Mouse (Mus musculus) embryonic facial prominence, embryonic 14.5 days (tissue): Measurements from ENCODE around the gene Gm8180. TPM values are rescaled to one million over a fixed set of nuclear protein-coding genes. Genes with fewer than 3 reads are reported as not detected.
"Not testable (repeated sequence)": the region's sequence is repeated elsewhere in the genome, so short reads cannot be mapped to it uniquely, and the experiment has no call there.

Experiments
- ATAC-seq: fragments of 200-750 bp; cut with Nextera tagmentation; 2 replicates; pipeline ENCODE4 v1.8.0; 2017; ENCODE audit warnings: low read depth, moderate number of reproducible peaks, moderate TSS enrichment
- DNase-seq: peaks from one replicate; pipeline ENCODE4 v3.0.0-alpha.2; 2015; ENCODE audit warnings: low spot score
- H3K27ac ChIP-seq: fragments of 300-500 bp; sonication (generic); replicated peaks from 2 replicates; pipeline ENCODE4 v1.5.1; 2014; ENCODE audit warnings: low read depth, mild to moderate bottlenecking, low read length, moderate library complexity
- H3K27me3 ChIP-seq: fragments of 300-500 bp; sonication (generic); replicated peaks from 2 replicates; pipeline ENCODE4 v1.6.1; 2014; ENCODE audit warnings: low read length; ENCODE audit not compliant: control insufficient read depth, insufficient read depth
- H3K36me3 ChIP-seq: fragments of 300-500 bp; sonication (generic); 2 replicates; pipeline ENCODE4 v1.6.1; 2014; ENCODE audit warnings: low read length, mixed read lengths; ENCODE audit not compliant: control insufficient read depth, insufficient read depth
- H3K4me1 ChIP-seq: fragments of 300-500 bp; sonication (generic); 2 replicates; pipeline ENCODE4 v1.6.1; 2014; ENCODE audit warnings: antibody characterized with exemption, low read length; ENCODE audit not compliant: control insufficient read depth, insufficient read depth
- H3K4me2 ChIP-seq: fragments of 300-500 bp; sonication (generic); 2 replicates; pipeline ENCODE4 v1.6.1; 2014; ENCODE audit warnings: low read depth, mild to moderate bottlenecking, low read length, moderate library complexity, mixed read lengths
- H3K4me3 ChIP-seq: fragments of 300-500 bp; sonication (generic); 2 replicates; pipeline ENCODE4 v1.5.1; 2014; ENCODE audit warnings: low read depth, mild to moderate bottlenecking, low read length
- H3K9ac ChIP-seq: fragments of 300-500 bp; sonication (generic); 2 replicates; pipeline ENCODE4 v1.6.1; 2014; ENCODE audit warnings: low read depth, mild to moderate bottlenecking, low read length, moderate library complexity, mixed read lengths
- H3K9me3 ChIP-seq: fragments of 300-500 bp; sonication (generic); 2 replicates; pipeline ENCODE4 v1.6.1; 2016; ENCODE audit warnings: low read length; ENCODE audit not compliant: control insufficient read depth
- WGBS: fragments of 180-500 bp; shearing (Covaris S2); extraction: QIAGEN DNeasy Blood & Tissue Kit; methylation state at CpG from one replicate; pipeline ENCODE4 v1.1.7; 2014; 5-methylcytosine and 5-hydroxymethylcytosine counted together
- polyA plus RNA-seq: library from polyadenylated mRNA; unstranded; fragments of >200 nt; fragmentation: Nextera tagmentation; extraction: Ambion mirVana; gene quantifications from 2 replicates; pipeline ENCODE4 v1.2.1, GENCODE M21; 2014

Gm8180 gene
- polyA plus RNA-seq, 1 experiment from 2014 or later: not detected

- Histone ChIP-seq H3K9me3 (no peaks in the 10 kb centered on the region), H3K27me3 (no peaks in the 10 kb centered on the region), H3K4me3 (peak overlapping the region; percentile 24), H3K36me3 (no peaks in the 10 kb centered on the region), H3K4me2 (peak overlapping the region; percentile 52), H3K4me1 (no peaks in the 10 kb centered on the region), H3K9ac (peak overlapping the region; percentile 46), H3K27ac (no peak overlapping the region)
- DNase-seq: no peak
- ATAC-seq: peak; percentile 63
- WGBS: 19% methylated on average over 14 of the region's 14 CpGs
These were observed 11.7 kb upstream of the Gm8180 start for GRCm38 (mm10) chr14:43796069-43796904.

GRCm38 (mm10) chr14:43793811-43794210 is 9.3 kb upstream of the Gm8180 start:
- H3K36me3 ChIP-seq, H3K4me2 ChIP-seq, H3K27me3 ChIP-seq, H3K27ac ChIP-seq, ATAC-seq, DNase-seq, H3K9me3 ChIP-seq, H3K4me1 ChIP-seq, H3K9ac ChIP-seq, H3K4me3 ChIP-seq: not testable (repeated sequence)
- WGBS: 63% methylated on average over 5 of the region's 5 CpGs

GRCm38 (mm10) chr14:43747566-43747965 is 37.0 kb downstream of the Gm8180 start, which contains the start of gene Gm6526:
TSS of gene Gm6526 (plus strand) at chr14:43747866.
- not testable (repeated sequence) for H3K9ac ChIP-seq, H3K27ac ChIP-seq, H3K4me1 ChIP-seq, H3K9me3 ChIP-seq, ATAC-seq, H3K4me3 ChIP-seq, H3K27me3 ChIP-seq, H3K4me2 ChIP-seq, H3K36me3 ChIP-seq, DNase-seq
- 66% methylated on average over 4 of the region's 4 CpGs for WGBS

Other genes starting within 250 kb of the Gm8180 start
- gene Gm5799, start 241.2 kb downstream of the Gm8180 start, polyA plus RNA-seq: 0.14 TPM in 1 of 2 replicates, not detected in the other
- not detected in 2 replicates for gene Gm17654, start 205.6 kb downstream of the Gm8180 start, polyA plus RNA-seq
- not detected in 2 replicates for gene Gm10375, start 176.7 kb downstream of the Gm8180 start, polyA plus RNA-seq
- not detected in 2 replicates for gene Gm8165, start 107.5 kb downstream of the Gm8180 start, polyA plus RNA-seq
- gene Gm7324, start 86.9 kb downstream of the Gm8180 start, polyA plus RNA-seq: 1.7 TPM in 2 replicates
- gene Gm16506, start 57.3 kb downstream of the Gm8180 start, polyA plus RNA-seq: not detected in 2 replicates
- gene Gm6526, start 36.9 kb downstream of the Gm8180 start, polyA plus RNA-seq: not detected in 2 replicates
- not detected in 2 replicates for gene Ear1, start 90.8 kb upstream of the Gm8180 start, polyA plus RNA-seq
- gene Ear10, start 138.8 kb upstream of the Gm8180 start, polyA plus RNA-seq: not detected in 2 replicates
- gene Gm8113, start 140.6 kb upstream of the Gm8180 start, polyA plus RNA-seq: 5.2 and 5.7 TPM in 2 replicates
- gene Ang5, start 172.3 kb upstream of the Gm8180 start, polyA plus RNA-seq: not detected in 2 replicates
- not detected in 2 replicates for gene Ang6, start 217.5 kb upstream of the Gm8180 start, polyA plus RNA-seq